Mouse (Mus musculus): ENCODE results near the gene Ric8a. TPM values are rescaled to one million over a fixed set of nuclear protein-coding genes. Genes with fewer than 3 reads are reported as not detected.

The Ric8a gene
- polyA plus RNA-seq, 1 experiment from 2014 or later, result 110 TPM

DNA sequence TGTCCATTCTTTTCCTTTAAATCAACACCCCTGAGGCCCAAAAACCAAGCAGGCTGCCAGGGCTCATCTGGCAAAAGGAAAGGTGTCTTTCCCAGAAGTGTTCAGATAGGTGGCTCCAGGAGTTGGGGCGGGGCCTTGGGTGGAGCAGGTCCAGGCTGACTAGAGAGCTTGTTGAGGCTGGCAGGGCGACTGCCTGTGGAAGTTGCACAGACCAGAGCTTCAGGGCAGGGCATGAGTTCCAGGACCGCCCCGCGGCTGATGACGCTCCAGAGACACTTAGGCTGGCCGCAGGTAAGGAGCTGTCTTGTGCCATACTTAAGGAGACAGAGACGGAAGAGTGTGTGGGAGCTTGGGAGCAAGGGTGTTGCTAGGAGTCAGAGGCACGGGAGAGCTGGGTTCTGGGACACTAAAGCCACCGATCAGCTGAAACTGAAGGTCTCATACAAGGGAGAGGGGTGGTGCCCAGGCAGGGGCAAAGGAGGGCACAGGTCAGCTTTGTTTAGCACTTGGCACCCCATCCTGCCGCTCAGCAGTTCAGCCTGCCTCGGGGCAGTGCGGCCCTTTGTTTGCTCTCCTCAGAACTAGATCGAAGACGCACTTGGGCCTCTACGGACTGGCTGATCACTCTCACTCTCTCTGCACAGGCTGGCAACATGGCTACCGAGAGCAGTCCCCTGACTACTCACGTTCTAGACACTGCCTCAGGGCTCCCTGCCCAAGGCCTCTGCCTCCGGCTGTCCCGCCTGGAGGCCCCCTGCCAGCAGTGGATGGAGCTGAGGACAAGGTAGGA lies 21.6 kb upstream of the Ric8a start, which contains the start of gene Urah:
Gene Urah, plus strand, starts transcription at position 51 of the 790 bp plus-strand sequence.
- Histone ChIP-seq H3K9me3 (no peaks in the 10 kb centered on the region), H3K4me1 (no peaks in the 10 kb centered on the region), H3K36me3 (replicated peaks) (no peaks in the 10 kb centered on the region), H3K27me3 (replicated peaks) (0 out of 2 replicates have a peak, but pooled peaks cover 3% of the 10 kb centered on the region), H3K4me2 (no peak within 1 kb of the TSS), H3K9ac (no peak within 1 kb of the TSS), H3K27ac (no peak within 1 kb of the TSS), H3K4me3 (no peak within 1 kb of the TSS)
- ATAC-seq (replicated peaks), result no peak
- WGBS, result 47% methylated on average over 20 of the region's 20 CpGs

DNA sequence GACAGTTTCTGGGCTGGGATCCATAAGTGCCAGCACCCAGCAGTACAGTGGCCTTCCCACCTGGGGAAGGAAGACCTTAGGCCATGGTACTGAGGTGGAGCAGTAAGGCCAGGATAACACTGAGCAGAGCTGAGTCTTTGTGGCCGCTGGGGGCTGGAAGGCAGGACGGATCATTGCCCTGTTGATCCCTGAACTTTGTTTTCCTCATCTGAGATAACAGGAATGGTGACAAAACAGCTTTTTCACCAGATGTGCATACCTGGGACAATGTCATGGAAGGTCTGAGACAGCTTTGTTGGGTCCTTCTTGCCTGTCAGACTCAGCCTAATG lies 21.0 kb upstream of the Ric8a start:
- 83% methylated on average over 2 of the region's 2 CpGs for WGBS
- no peak overlapping the region for H3K27ac ChIP-seq
- no peak for ATAC-seq (replicated peaks)

DNA sequence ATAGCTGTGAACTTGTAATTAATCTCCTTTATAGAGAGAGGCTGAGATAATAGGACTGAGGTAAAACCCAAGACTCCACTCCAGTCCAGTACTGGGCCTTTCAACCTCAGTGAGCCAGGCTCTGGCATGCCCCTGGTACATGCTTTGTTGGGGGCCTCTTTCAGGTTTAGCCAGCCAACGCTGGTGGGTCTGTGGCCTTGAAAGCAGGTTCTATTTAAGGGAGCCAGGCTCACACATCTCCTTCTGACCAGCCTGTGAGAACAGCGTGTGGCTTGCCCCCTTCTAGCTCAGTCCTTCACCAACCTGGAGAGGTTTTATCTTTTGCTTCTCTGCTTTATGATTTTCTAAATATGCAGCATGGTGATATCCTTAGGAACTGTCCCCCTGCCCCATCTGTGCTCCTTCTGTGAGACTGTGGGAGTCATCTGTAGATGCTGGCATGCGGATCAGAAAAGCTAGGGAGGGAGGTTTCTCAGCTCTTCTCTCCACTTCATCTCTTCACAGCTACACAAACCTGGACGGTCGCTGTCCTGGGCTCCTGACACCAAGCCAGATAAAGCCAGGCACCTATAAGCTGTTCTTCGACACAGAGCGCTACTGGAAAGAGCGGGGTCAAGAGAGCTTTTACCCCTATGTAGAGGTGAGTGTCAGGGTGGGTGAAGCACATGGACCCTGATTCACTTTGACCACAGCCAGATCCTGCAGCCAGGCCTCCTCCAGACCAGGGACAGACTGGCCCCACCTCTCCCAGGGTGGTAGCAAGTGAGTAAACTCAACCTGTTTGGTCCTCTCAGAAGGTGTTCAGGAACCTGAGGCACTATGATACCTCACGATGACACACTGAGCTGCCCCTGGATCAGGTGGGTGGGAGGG lies 20.3 kb upstream of the Ric8a start:
- Histone ChIP-seq H3K36me3 (replicated peaks) (no peaks in the 10 kb centered on the region), H3K9ac (no peak overlapping the region), H3K4me3 (no peak overlapping the region), H3K4me2 (no peak overlapping the region), H3K9me3 (no peaks in the 10 kb centered on the region), H3K27me3 (replicated peaks) (0 out of 2 replicates have a peak, but pooled peaks cover 7% of the 10 kb centered on the region), H3K27ac (no peak overlapping the region), H3K4me1 (no peaks in the 10 kb centered on the region)
- no peak for ATAC-seq (replicated peaks)
- WGBS, result 86% methylated on average over 9 of the region's 9 CpGs

More for the DNA sequence above, 21.0 kb upstream of the Ric8a start:
- no peaks in the 10 kb centered on the region for H3K9me3 ChIP-seq
- 0 out of 2 replicates have a peak, but pooled peaks cover 3% of the 10 kb centered on the region for H3K27me3 ChIP-seq (replicated peaks)
- H3K4me1 ChIP-seq, result no peaks in the 10 kb centered on the region
- no peak overlapping the region for H3K4me2 ChIP-seq
- no peak overlapping the region for H3K9ac ChIP-seq
- H3K4me3 ChIP-seq, result no peak overlapping the region
- no peaks in the 10 kb centered on the region for H3K36me3 ChIP-seq (replicated peaks)

DNA sequence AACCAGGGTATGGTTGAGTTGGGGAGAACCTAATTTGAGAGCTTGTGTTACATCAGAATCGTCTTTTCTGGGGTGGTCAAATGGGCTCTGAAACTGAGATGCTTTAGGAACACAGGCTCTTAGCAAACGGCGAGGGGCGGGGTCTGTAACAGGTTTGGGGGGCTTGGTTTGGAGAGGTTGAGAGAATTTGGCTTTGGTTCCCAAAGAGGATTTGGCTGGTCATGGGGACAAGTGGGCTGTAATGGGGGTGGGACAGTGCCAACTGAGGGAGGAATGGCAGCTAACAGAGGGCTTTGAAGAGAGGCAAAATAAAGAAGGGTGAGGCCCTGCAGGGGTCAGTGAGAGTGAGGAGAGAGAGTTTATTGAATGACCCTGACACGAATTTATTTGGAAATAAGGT lies 17.2 kb upstream of the Ric8a start:
- H3K4me3 ChIP-seq, result no peak overlapping the region

DNA sequence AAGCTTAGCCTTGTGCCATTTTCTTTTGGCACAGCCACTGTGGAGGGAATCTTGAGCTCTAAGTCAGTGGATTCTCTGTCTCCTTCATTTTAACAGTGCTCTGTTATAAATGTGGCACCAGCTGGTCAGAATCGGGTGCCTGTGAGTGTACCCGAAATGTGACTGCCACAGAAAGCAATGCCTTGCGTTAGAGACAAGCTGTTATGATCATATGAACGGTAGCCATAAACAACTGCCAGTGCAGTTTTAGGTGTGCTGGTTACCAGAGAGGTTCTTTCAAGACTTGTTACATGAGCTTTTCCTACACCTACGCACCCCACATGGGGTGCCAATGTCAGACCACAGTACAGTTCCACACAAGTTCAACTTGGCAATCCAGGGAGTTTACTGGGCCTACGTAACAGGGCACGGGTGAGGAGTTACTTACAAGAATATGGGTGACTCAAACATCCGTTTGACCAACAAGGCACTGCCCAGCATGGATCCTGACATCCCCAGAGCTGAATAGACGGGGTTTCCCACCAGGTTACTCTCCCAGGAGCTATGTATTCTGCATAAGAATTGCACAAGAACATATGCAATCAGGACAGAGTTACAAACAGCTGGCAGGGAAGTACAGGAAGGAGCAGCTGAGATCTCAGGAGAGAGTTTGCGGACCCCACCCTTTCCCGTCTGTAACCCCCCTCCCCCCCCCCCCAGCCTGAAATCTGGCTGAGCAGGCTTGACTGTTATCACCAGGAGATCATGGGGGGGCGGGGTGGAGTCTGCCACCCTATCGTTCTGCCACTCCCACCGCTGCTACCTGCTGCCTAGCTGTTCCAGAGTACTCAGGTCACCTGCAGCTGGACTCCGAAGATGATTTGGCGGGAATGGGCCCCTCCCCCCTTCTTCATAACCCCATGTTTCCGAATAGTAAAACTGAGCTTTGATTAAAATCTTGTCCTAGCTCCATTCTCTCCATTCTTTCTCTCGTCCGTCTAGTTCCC lies 15.7 kb upstream of the Ric8a start:
- ATAC-seq (replicated peaks), result no peak
- H3K27ac ChIP-seq, result no peak overlapping the region

More for the DNA sequence above, 17.2 kb upstream of the Ric8a start:
- Histone ChIP-seq H3K4me1 (no peaks in the 10 kb centered on the region), H3K4me2 (no peak overlapping the region), H3K27ac (no peak overlapping the region), H3K9me3 (no peaks in the 10 kb centered on the region), H3K27me3 (replicated peaks) (peaks cover 16% of the 10 kb centered on the region), H3K36me3 (replicated peaks) (no peaks in the 10 kb centered on the region), H3K9ac (no peak overlapping the region)
- no peak for ATAC-seq (replicated peaks)
- 63% methylated on average over 5 of the region's 5 CpGs for WGBS

DNA sequence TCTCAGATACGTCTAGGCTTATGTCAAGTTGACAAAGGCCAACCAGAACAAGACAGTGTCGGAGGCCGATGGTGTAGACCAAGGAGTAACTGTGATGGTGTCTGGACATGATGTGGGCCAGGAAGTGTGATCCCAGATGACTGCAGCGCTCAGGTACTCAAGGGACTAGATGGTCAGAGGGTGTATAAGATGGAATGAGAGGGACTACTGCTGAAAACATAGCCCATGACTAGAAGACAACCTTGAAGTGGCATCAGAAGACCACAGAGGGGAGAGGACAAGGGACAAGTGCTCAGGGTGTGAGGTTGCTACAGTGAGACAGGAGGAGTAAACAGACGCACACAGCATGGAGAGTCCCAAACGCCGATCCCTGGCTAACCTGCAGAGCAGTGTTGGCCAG lies 13.0 kb upstream of the Ric8a start:
- Histone ChIP-seq H3K27ac (no peak overlapping the region), H3K9ac (no peak overlapping the region), H3K27me3 (replicated peaks) (peaks cover 20% of the 10 kb centered on the region), H3K9me3 (no peaks in the 10 kb centered on the region), H3K4me1 (no peaks in the 10 kb centered on the region), H3K36me3 (replicated peaks) (no peaks in the 10 kb centered on the region), H3K4me3 (no peak overlapping the region), H3K4me2 (no peak overlapping the region)
- 77% methylated on average over 7 of the region's 7 CpGs for WGBS
- no peak for ATAC-seq (replicated peaks)

More for the DNA sequence above, 15.7 kb upstream of the Ric8a start:
- H3K9ac ChIP-seq, result no peak overlapping the region
- 39% methylated on average over 19 of the region's 19 CpGs for WGBS
- peaks cover 19% of the 10 kb centered on the region for H3K27me3 ChIP-seq (replicated peaks)
- no peak overlapping the region for H3K4me2 ChIP-seq
- no peak overlapping the region for H3K4me3 ChIP-seq
- H3K4me1 ChIP-seq, result no peaks in the 10 kb centered on the region
- no peaks in the 10 kb centered on the region for H3K36me3 ChIP-seq (replicated peaks)
- no peaks in the 10 kb centered on the region for H3K9me3 ChIP-seq

DNA sequence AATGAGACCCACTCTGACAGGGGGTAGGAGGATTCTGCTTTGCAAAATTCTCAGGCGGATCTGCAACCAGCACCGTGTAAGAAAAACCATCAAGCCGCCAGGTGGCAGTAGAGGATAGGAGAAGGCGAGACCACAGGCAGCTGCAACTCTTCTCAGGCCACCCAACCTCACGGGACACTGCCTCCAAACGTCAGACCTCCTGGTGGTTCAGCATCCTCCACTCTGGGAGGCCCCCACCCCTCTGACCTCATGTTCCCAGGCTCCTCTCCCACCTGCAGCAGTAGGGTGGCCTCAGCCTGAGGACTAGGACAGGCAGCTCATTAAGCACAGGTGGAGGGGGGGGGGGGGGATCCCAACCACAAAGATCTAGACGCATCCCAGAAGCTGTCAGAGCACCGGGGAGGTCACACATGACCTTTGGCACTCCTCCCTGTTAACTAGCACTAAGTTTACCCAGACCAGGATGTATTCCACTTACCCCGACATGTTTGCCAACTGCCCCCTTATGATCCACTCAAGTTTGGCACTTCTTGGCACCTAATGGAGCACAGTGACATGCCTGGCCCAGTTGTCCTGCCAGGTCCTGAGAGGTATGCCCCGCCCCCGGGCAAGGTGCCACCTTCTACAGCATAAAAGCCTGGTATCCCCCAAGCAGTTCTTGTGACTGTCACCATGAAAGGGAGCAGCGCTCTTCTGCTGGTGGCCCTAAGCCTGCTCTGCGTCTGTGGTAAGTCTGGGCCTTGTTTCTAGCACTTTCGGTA lies 11.7 kb upstream of the Ric8a start, which contains the start of gene Scgb1c1:
Gene Scgb1c1, plus strand, starts transcription at position 643 of the 761 bp plus-strand sequence.
- no peaks in the 10 kb centered on the region for H3K36me3 ChIP-seq (replicated peaks)
- no peak within 1 kb of the TSS for H3K4me3 ChIP-seq
- H3K4me2 ChIP-seq, result no peak within 1 kb of the TSS; the same call in 1 of the 2 replicates
- H3K27ac ChIP-seq, result no peak within 1 kb of the TSS
- peaks cover 20% of the 10 kb centered on the region for H3K27me3 ChIP-seq (replicated peaks)
- no peaks in the 10 kb centered on the region for H3K4me1 ChIP-seq
- ATAC-seq (replicated peaks), result peak; percentile 84
- H3K9me3 ChIP-seq, result no peaks in the 10 kb centered on the region
- H3K9ac ChIP-seq, result no peak within 1 kb of the TSS
- 33% methylated on average over 14 of the region's 14 CpGs for WGBS

DNA sequence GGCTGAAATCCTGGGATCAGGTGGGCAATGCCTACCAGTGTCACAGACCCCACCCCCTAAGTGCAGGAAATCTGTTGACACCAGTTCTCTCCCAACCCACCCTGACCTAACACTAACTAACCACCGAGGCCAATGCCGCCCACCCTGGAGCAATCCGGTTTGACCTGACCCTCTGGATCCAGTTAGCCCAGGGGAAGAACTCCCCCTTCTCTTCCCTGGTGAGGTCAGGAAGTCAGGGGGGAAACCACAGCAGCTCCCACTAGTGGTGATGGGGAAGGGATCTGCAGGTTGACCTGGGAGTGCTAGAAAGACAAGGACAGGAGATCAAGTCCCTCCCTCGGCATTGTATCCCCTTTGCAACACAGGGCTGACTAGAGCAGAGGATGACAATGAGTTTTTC lies 11.1 kb upstream of the Ric8a start:
- H3K4me2 ChIP-seq, result no peak overlapping the region
- no peak overlapping the region for H3K9ac ChIP-seq
- WGBS, result 76% methylated on average over 4 of the region's 4 CpGs
- no peak for ATAC-seq (replicated peaks)
- peaks cover 20% of the 10 kb centered on the region for H3K27me3 ChIP-seq (replicated peaks)
- H3K9me3 ChIP-seq, result no peaks in the 10 kb centered on the region
- no peak overlapping the region for H3K4me3 ChIP-seq
- no peaks in the 10 kb centered on the region for H3K36me3 ChIP-seq (replicated peaks)
- H3K4me1 ChIP-seq, result no peaks in the 10 kb centered on the region
- H3K27ac ChIP-seq, result no peak overlapping the region

DNA sequence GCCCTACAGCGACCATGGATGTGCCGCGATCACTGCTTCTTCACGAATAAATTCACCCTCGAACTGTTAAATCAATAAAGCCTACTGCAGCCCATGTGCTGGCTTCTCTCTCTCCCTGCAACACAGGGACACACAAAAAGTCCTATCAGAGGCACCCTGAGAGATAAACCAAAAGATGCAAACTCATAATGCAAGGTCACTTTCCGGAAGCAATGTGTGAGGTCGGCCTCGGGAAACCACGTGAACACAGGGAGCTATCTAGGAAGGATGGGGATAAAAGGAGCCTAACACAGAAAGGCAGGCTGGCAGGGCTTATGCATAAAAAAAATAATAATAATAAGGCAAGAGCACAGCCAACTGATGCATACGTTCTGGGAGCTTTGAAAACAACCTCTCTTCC lies 10.1 kb upstream of the Ric8a start:
- Histone ChIP-seq H3K9me3 (no peaks in the 10 kb centered on the region), H3K4me2 (no peak overlapping the region), H3K4me3 (no peak overlapping the region), H3K36me3 (replicated peaks) (no peaks in the 10 kb centered on the region), H3K27ac (no peak overlapping the region), H3K4me1 (no peaks in the 10 kb centered on the region), H3K9ac (no peak overlapping the region), H3K27me3 (replicated peaks) (peaks cover 15% of the 10 kb centered on the region)
- no peak for ATAC-seq (replicated peaks)
- WGBS, result 86% methylated on average over 10 of the region's 10 CpGs

DNA sequence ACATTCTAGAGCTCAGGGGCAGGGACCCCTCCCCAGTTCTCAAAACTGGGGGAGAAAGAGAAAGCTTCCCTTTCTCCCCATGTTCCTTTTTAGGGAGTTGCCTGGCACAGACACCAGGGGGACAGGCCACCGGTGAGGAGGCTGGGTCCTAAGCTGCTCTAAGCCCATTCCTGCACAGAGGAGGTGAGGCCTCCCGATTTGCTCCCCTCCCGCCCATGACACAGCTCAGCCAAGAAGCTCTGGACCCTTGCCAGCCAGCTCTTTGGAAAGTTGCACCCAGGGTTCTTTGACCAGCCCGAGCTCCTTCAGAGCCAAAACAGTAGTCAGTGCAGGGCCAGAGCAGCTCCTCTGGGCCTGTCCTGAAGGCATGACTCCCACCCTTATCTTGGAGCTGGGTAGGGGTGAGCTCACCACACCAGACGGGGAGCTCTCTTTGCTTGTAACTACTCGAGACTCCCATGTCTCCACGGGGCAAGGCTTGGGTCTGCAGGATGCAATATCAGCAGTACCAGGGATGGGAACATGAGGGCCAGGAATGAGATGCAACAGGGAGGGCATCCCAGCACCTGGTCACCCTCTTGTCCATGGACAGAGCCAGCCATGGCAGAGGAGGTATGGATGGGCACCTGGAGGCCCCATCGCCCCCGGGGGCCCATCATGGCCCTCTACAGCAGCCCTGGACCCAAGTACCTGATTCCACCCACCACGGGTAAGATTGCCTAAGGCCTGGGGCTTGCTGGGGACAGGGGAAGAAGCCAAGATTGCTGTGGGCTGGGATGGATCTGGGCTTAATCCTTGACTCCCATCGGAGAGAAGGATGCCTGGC lies 8.8 kb upstream of the Ric8a start, which contains the start of gene Odf3:
Gene Odf3, plus strand, starts transcription at position 51 of the 826 bp plus-strand sequence.
- Histone ChIP-seq H3K36me3 (replicated peaks) (peaks cover 3% of the 10 kb centered on the region; the same call in 1 of the 2 replicates), H3K9ac (no peak within 1 kb of the TSS), H3K4me1 (no peaks in the 10 kb centered on the region), H3K4me3 (no peak within 1 kb of the TSS), H3K27ac (no peak within 1 kb of the TSS), H3K9me3 (no peaks in the 10 kb centered on the region), H3K27me3 (replicated peaks) (peaks cover 11% of the 10 kb centered on the region; the same call in 1 of the 2 replicates), H3K4me2 (no peak within 1 kb of the TSS)
- WGBS, result 66% methylated on average over 11 of the region's 11 CpGs
- no peak for ATAC-seq (replicated peaks)
